In the genomic region with DNA sequence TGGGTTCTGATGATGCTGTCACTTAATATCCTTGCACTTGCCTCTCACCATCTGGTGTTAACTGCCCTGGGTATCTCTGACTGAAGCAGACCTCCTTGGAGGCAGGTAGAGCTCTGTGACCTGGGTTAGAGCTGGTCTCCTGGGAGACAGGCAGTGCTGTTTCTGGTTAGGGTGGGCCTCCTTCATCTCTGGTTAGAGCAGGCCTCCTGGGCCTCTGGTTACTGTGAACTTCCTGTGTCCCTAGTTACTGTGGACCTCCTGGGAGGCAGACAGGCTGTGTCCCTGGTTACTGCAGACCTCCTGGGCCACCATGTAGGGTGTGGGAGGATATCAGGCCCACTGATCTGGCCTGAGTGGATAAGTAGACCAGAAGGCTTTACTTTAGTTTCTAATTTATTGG, we compare ENCODE assay signal across 33 mouse cellular contexts.
"Had no signal": no experiment of that assay in that cellular context is flagged by ENCODE, and none has a peak within 500 bp of the region (broad histone marks: within the 10 kb centered on the region; RNA-seq: fewer than 3 reads in every experiment).

No protein-coding gene starts in this region.

- DNase-seq: heart, postnatal 10 days; heart, postnatal 14 days; heart, postnatal 4 days; kidney, adult 11 months; kidney, adult 18-20 months; kidney, adult 2 months; kidney, adult 8-10 months; kidney, adult 9 months; kidney, postnatal 10 days; kidney, postnatal 14 days; kidney, postnatal 25 days; kidney, postnatal 36 days; kidney, postnatal 4 days; layer of hippocampus, adult 9-11 months; layer of hippocampus, postnatal 36 days had no signal

- H3K9me3 ChIP-seq: heart, embryonic 12.5 days; heart, embryonic 13.5 days; heart, embryonic 15.5 days; hindbrain, embryonic 10.5 days; hindbrain, embryonic 12.5 days; hindbrain, embryonic 13.5 days; hindbrain, embryonic 15.5 days; intestine, embryonic 15.5 days; kidney, embryonic 15.5 days had no signal

- H3K4me1 ChIP-seq: intestine, embryonic 15.5 days had no signal

- H3K36me3 ChIP-seq: intestine, embryonic 15.5 days had no signal

- H3K27ac ChIP-seq: heart, embryonic 13.5 days; heart, embryonic 15.5 days; hindbrain, embryonic 10.5 days; hindbrain, embryonic 12.5 days; hindbrain, embryonic 13.5 days; hindbrain, embryonic 14.5 days; hindbrain, embryonic 15.5 days; hindbrain, postnatal 0 days; intestine, embryonic 15.5 days; kidney, embryonic 15.5 days; kidney, postnatal 0 days; layer of hippocampus, adult 2 months; left cerebral cortex, adult 2 months had no signal

- H3K9ac ChIP-seq: heart, embryonic 12.5 days; heart, embryonic 13.5 days; heart, embryonic 15.5 days; hindbrain, embryonic 12.5 days; hindbrain, embryonic 13.5 days; hindbrain, embryonic 14.5 days; hindbrain, embryonic 15.5 days; intestine, embryonic 15.5 days; kidney, embryonic 15.5 days had no signal

- H3K27me3 ChIP-seq: heart, embryonic 12.5 days; heart, embryonic 13.5 days; heart, embryonic 15.5 days; hindbrain, embryonic 12.5 days; hindbrain, embryonic 13.5 days; hindbrain, embryonic 15.5 days; intestine, embryonic 15.5 days; kidney, embryonic 15.5 days had no signal

- H3K4me2 ChIP-seq: heart, embryonic 12.5 days; heart, embryonic 13.5 days; heart, embryonic 15.5 days; hindbrain, embryonic 12.5 days; hindbrain, embryonic 13.5 days; hindbrain, embryonic 14.5 days; hindbrain, embryonic 15.5 days; intestine, embryonic 15.5 days; kidney, embryonic 15.5 days had no signal

- H3K4me3 ChIP-seq: heart, embryonic 12.5 days; heart, embryonic 13.5 days; heart, embryonic 15.5 days; hindbrain, embryonic 10.5 days; hindbrain, embryonic 12.5 days; hindbrain, embryonic 13.5 days; hindbrain, embryonic 15.5 days; intestine, embryonic 15.5 days; kidney, embryonic 15.5 days; layer of hippocampus, adult 2 months; left cerebral cortex, adult 2 months had no signal

- ATAC-seq: hindbrain, embryonic 16.5 days; hindbrain, postnatal 0 days; inflammation-experienced regulatory T-cells, adult 6 months; intestine, embryonic 15.5 days; intestine, embryonic 16.5 days; intestine, postnatal 0 days had no signal
